Mouse (Mus musculus) forebrain, embryonic 14.5 days (tissue): Measurements from ENCODE around the gene Gpr132. TPM values are rescaled to one million over a fixed set of nuclear protein-coding genes. Genes with fewer than 3 reads are reported as not detected.

Source experiments
- ATAC-seq: fragments of 200-750 bp; cut with Nextera tagmentation; 2 replicates; pipeline ENCODE4 v1.8.0; 2017; ENCODE audit warnings: mild to moderate bottlenecking, moderate library complexity
- DNase-seq: peaks from one replicate; pipeline ENCODE4 v3.0.0-alpha.2; 2015; ENCODE audit warnings: low spot score
- H3K27ac ChIP-seq: fragments of 300-500 bp; sonication (generic); 2 replicates; pipeline ENCODE4 v1.5.1; 2014; ENCODE audit warnings: low read depth, mild to moderate bottlenecking, control low read depth, low read length, moderate library complexity
- H3K27me3 ChIP-seq: fragments of 300-500 bp; sonication (generic); replicated peaks from 2 replicates; pipeline ENCODE4 v1.6.1; 2014; ENCODE audit warnings: low read length, control low read depth, mixed read lengths; ENCODE audit not compliant: control insufficient read depth, insufficient read depth
- H3K36me3 ChIP-seq: fragments of 300-500 bp; sonication (generic); 2 replicates; pipeline ENCODE4 v1.6.1; 2014; ENCODE audit warnings: low read length, control low read depth; ENCODE audit not compliant: control insufficient read depth, insufficient read depth
- H3K4me1 ChIP-seq: fragments of 300-500 bp; sonication (generic); 2 replicates; pipeline ENCODE4 v1.6.1; 2014; ENCODE audit warnings: antibody characterized with exemption, low read length, control low read depth; ENCODE audit not compliant: control insufficient read depth, insufficient read depth
- H3K4me2 ChIP-seq: fragments of 300-500 bp; sonication (generic); 2 replicates; pipeline ENCODE4 v1.6.1; 2014; ENCODE audit warnings: mild to moderate bottlenecking, control low read depth, low read length
- H3K4me3 ChIP-seq: fragments of 300-500 bp; sonication (generic); 2 replicates; pipeline ENCODE4 v1.5.1; 2014; ENCODE audit warnings: low read depth, low read length, control low read depth
- H3K9ac ChIP-seq: fragments of 300-500 bp; sonication (generic); 2 replicates; pipeline ENCODE4 v1.6.1; 2014; ENCODE audit warnings: mild to moderate bottlenecking, low read length, control low read depth, moderate library complexity
- H3K9me3 ChIP-seq: fragments of 300-500 bp; sonication (generic); replicated peaks from 2 replicates; pipeline ENCODE4 v1.6.1; 2016; ENCODE audit warnings: low read length, control low read depth, mixed read lengths; ENCODE audit not compliant: control insufficient read depth
- WGBS: fragments of 180-500 bp; shearing (Covaris S2); extraction: QIAGEN DNeasy Blood & Tissue Kit; methylation state at CpG from one replicate; pipeline ENCODE4 v1.1.7; 2014; 5-methylcytosine and 5-hydroxymethylcytosine counted together
- polyA plus RNA-seq: library from polyadenylated mRNA; unstranded; fragments of >200 nt; fragmentation: Nextera tagmentation; extraction: Ambion mirVana; gene quantifications from 2 replicates; pipeline ENCODE4 v1.2.1, GENCODE M21; 2014

Gene Gpr132
- polyA plus RNA-seq, 1 experiment from 2014 or later = not detected

GRCm38 (mm10) chr12:112860765-112861164 is 7.3 kb downstream of the Gpr132 start:
- Histone ChIP-seq H3K4me3 (no peak overlapping the region), H3K27me3 (no peaks in the 10 kb centered on the region), H3K4me2 (no peak overlapping the region), H3K9me3 (no peaks in the 10 kb centered on the region), H3K36me3 (no peaks in the 10 kb centered on the region), H3K4me1 (no peaks in the 10 kb centered on the region), H3K27ac (no peak overlapping the region), H3K9ac (no peak overlapping the region)
- ATAC-seq (no peak), DNase-seq (no peak)
- 72% methylated on average over 7 of the region's 7 CpGs for WGBS

- Histone ChIP-seq H3K27me3 (no peaks in the 10 kb centered on the region), H3K9ac (no peak overlapping the region), H3K4me1 (no peaks in the 10 kb centered on the region), H3K36me3 (no peaks in the 10 kb centered on the region), H3K4me3 (no peak overlapping the region), H3K4me2 (no peak overlapping the region), H3K27ac (no peak overlapping the region), H3K9me3 (no peaks in the 10 kb centered on the region)
- ATAC-seq = no peak
- 79% methylated on average over 8 of the region's 8 CpGs for WGBS
- no peak for DNase-seq
Measured at GRCm38 (mm10) chr12:112859930-112860329, 8.1 kb downstream of the Gpr132 start.

- Histone ChIP-seq H3K9me3 (no peaks in the 10 kb centered on the region), H3K4me1 (no peaks in the 10 kb centered on the region), H3K27ac (no peak overlapping the region), H3K36me3 (no peaks in the 10 kb centered on the region), H3K27me3 (no peaks in the 10 kb centered on the region), H3K9ac (no peak overlapping the region), H3K4me3 (no peak overlapping the region), H3K4me2 (no peak overlapping the region)
- ATAC-seq = no peak
- DNase-seq = no peak
- 90% methylated on average over 9 of the region's 9 CpGs for WGBS
Measured at GRCm38 (mm10) chr12:112858581-112859336, 9.3 kb downstream of the Gpr132 start.

GRCm38 (mm10) chr12:112857021-112857925 is 10.8 kb downstream of the Gpr132 start:
- Histone ChIP-seq H3K36me3 (no peaks in the 10 kb centered on the region), H3K4me1 (no peaks in the 10 kb centered on the region), H3K27ac (no peak overlapping the region), H3K4me2 (no peak overlapping the region), H3K27me3 (no peaks in the 10 kb centered on the region), H3K4me3 (no peak overlapping the region), H3K9me3 (no peaks in the 10 kb centered on the region), H3K9ac (no peak overlapping the region)
- ATAC-seq (no peak), DNase-seq (no peak)
- 71% methylated on average over 9 of the region's 9 CpGs for WGBS

GRCm38 (mm10) chr12:112856338-112856737 is 11.7 kb downstream of the Gpr132 start:
- no peak overlapping the region for H3K9ac ChIP-seq
- no peaks in the 10 kb centered on the region for H3K9me3 ChIP-seq
- H3K27me3 ChIP-seq = no peaks in the 10 kb centered on the region
- no peak for DNase-seq
- H3K4me3 ChIP-seq = no peak overlapping the region
- no peak for ATAC-seq
- H3K4me2 ChIP-seq = no peak overlapping the region
- H3K27ac ChIP-seq = no peak overlapping the region
- no peaks in the 10 kb centered on the region for H3K36me3 ChIP-seq
- WGBS = 93% methylated on average over 3 of the region's 3 CpGs
- H3K4me1 ChIP-seq = no peaks in the 10 kb centered on the region

GRCm38 (mm10) chr12:112854610-112855333 is 13.3 kb downstream of the Gpr132 start:
- 76% methylated on average over 7 of the region's 7 CpGs for WGBS
- Histone ChIP-seq H3K4me1 (no peaks in the 10 kb centered on the region), H3K4me3 (no peak overlapping the region), H3K9ac (no peak overlapping the region), H3K9me3 (no peaks in the 10 kb centered on the region), H3K4me2 (no peak overlapping the region), H3K27me3 (no peaks in the 10 kb centered on the region), H3K36me3 (no peaks in the 10 kb centered on the region), H3K27ac (no peak overlapping the region)
- ATAC-seq (no peak), DNase-seq (no peak)

- DNase-seq (no peak), ATAC-seq (no peak)
- WGBS = 88% methylated on average over 11 of the region's 11 CpGs
- Histone ChIP-seq H3K4me3 (no peak overlapping the region), H3K9me3 (no peaks in the 10 kb centered on the region), H3K27me3 (no peaks in the 10 kb centered on the region), H3K36me3 (no peaks in the 10 kb centered on the region), H3K27ac (no peak overlapping the region), H3K9ac (no peak overlapping the region), H3K4me2 (no peak overlapping the region), H3K4me1 (no peaks in the 10 kb centered on the region)
Measured at GRCm38 (mm10) chr12:112853050-112853729, 14.8 kb downstream of the Gpr132 start.

- ATAC-seq (no peak), DNase-seq (no peak)
- H3K36me3 ChIP-seq = no peaks in the 10 kb centered on the region
- 54% methylated on average over 8 of the region's 8 CpGs for WGBS
- no peak overlapping the region for H3K4me2 ChIP-seq
- no peak overlapping the region for H3K27ac ChIP-seq
- no peaks in the 10 kb centered on the region for H3K27me3 ChIP-seq
- H3K4me1 ChIP-seq = no peaks in the 10 kb centered on the region
- H3K9me3 ChIP-seq = no peaks in the 10 kb centered on the region
- no peak overlapping the region for H3K4me3 ChIP-seq
- no peak overlapping the region for H3K9ac ChIP-seq
Measured at GRCm38 (mm10) chr12:112851116-112851515, 16.9 kb downstream of the Gpr132 start.
